Mouse (Mus musculus): ENCODE data around the gene Slc35b1. TPM values are rescaled to one million over a fixed set of nuclear protein-coding genes. Genes with fewer than 3 reads are reported as not detected.

Gene Slc35b1
- total and polyA plus RNA-seq, 3 experiments: 47.0 to 125 (median 75.1) TPM

- peaks cover 6 to 21% of the 10 kb centered on the region in 2 experiments for H3K36me3 ChIP-seq (replicated peaks in 1 of 2; ENCODE audit: control insufficient read depth in 1 of 2, insufficient read depth in 1 of 2, low read length in 1 of 2)
- no peak overlapping the region for H3K27ac ChIP-seq (ENCODE audit: insufficient read depth, low read depth)
- no peaks in the 10 kb centered on the region; a peak in 1 of 4 replicates for H3K4me1 ChIP-seq (ENCODE audit: control insufficient read depth in 1 of 2, insufficient read depth in 2 of 2)
- no peaks in the 10 kb centered on the region for H3K79me2 ChIP-seq (replicated peaks; ENCODE audit: control insufficient read depth, extremely low read depth, insufficient read depth, poor library complexity, severe bottlenecking)
- dilution Hi-C loops (cut with MboI; ENCODE audit: extremely low pct_ligation_motif_present, extremely low pct_unique_long_range_greater_than_20kb, low sequenced_read_pairs): no loop called here
- in situ Hi-C loops (cut with MboI; ENCODE audit: low pct_ligation_motif_present, low pct_unique_long_range_greater_than_20kb, low sequenced_read_pairs): loop anchor here (5.0 to 25.0 kb wide), 2 partner anchors 121 to 266 kb away; partner anchors contain the start of gene Phb
- peaks cover 29% of the 10 kb centered on the region for H3K27me3 ChIP-seq (replicated peaks)
- H3K9me3 ChIP-seq (replicated peaks; ENCODE audit: low read length): no peaks in the 10 kb centered on the region
- DNase-seq (ENCODE audit: extremely low read depth): no peak
- H3K9ac ChIP-seq (ENCODE audit: insufficient read depth, low read depth): no peak overlapping the region
- TF ChIP-seq E2F4 (IDR thresholded peaks at IDR 0.05; ENCODE audit: insufficient replicate concordance, low read depth, low read length) (no peak), ZMIZ1 (IDR thresholded peaks at IDR 0.05; ENCODE audit: low read depth, low read length) (no peak), JUN (IDR thresholded peaks at IDR 0.05; ENCODE audit: insufficient read depth, low read depth, low read length) (no peak), EP300 (IDR thresholded peaks at IDR 0.05; ENCODE audit: low read length) (no peak), RAD21 (IDR thresholded peaks at IDR 0.05; ENCODE audit: low read depth, low read length) (no peak), NELFE (IDR thresholded peaks at IDR 0.05; ENCODE audit: low read depth, low read length) (no peak), NRF1 (IDR thresholded peaks at IDR 0.05; ENCODE audit: low read depth, low read length) (no peak), SIN3A (IDR thresholded peaks at IDR 0.05; ENCODE audit: low read length) (no peak), GABPA (IDR thresholded peaks at IDR 0.05; ENCODE audit: insufficient replicate concordance, low read depth, low read length) (no peak), CHD2 (IDR thresholded peaks at IDR 0.05; ENCODE audit: low read length) (no peak), MAZ (IDR thresholded peaks at IDR 0.05; ENCODE audit: low read depth, low read length) (no peak), JUND (conservative IDR thresholded peaks at IDR 0.05; ENCODE audit: low read depth, low read length) (no peak), POLR2AphosphoS2 (IDR thresholded peaks at IDR 0.05; ENCODE audit: low read depth, low read length) (no peak), RCOR1 (conservative IDR thresholded peaks at IDR 0.05; ENCODE audit: low read depth, low read length) (no peak), MEF2A (IDR thresholded peaks at IDR 0.05; ENCODE audit: borderline replicate concordance, low read depth, low read length) (no peak), USF1 (IDR thresholded peaks at IDR 0.05; ENCODE audit: low read depth, low read length) (no peak), PAX5 (IDR thresholded peaks at IDR 0.05; ENCODE audit: low read length) (no peak), ZC3H11A (IDR thresholded peaks at IDR 0.05; ENCODE audit: low read depth, low read length) (no peak)
- H3K4me2 ChIP-seq (ENCODE audit: insufficient read depth, low read depth, poor library complexity, severe bottlenecking): no peak overlapping the region
- no peak overlapping the region for H3K4me3 ChIP-seq (replicated peaks in 1 of 3; ENCODE audit: low read depth in 2 of 3, low read length in 2 of 3, poor library complexity in 1 of 3)
These were observed 12.1 kb downstream of the Slc35b1 start for GRCm38 (mm10) chr11:95396548-95396947.

GRCm38 (mm10) chr11:95397843-95398835 is 13.6 kb downstream of the Slc35b1 start:
- H3K27me3 ChIP-seq (replicated peaks): peaks cover 40% of the 10 kb centered on the region
- H3K4me2 ChIP-seq (ENCODE audit: insufficient read depth, low read depth, poor library complexity, severe bottlenecking): no peak overlapping the region

More at GRCm38 (mm10) chr11:95397843-95398835, 13.6 kb downstream of the Slc35b1 start:
- peaks cover 0 to 6% of the 10 kb centered on the region in 2 experiments for H3K36me3 ChIP-seq (replicated peaks in 1 of 2; ENCODE audit: control insufficient read depth in 1 of 2, insufficient read depth in 1 of 2, low read length in 1 of 2)
- no peak overlapping the region for H3K9ac ChIP-seq (ENCODE audit: insufficient read depth, low read depth)
- no peaks in the 10 kb centered on the region for H3K79me2 ChIP-seq (replicated peaks; ENCODE audit: control insufficient read depth, extremely low read depth, insufficient read depth, poor library complexity, severe bottlenecking)
- no peak overlapping the region for H3K4me3 ChIP-seq (replicated peaks in 1 of 3; ENCODE audit: low read depth in 2 of 3, low read length in 2 of 3, poor library complexity in 1 of 3)
- no peak for TF ChIP-seq MEF2A (IDR thresholded peaks at IDR 0.05; ENCODE audit: borderline replicate concordance, low read depth, low read length)
- no peak for TF ChIP-seq USF1 (IDR thresholded peaks at IDR 0.05; ENCODE audit: low read depth, low read length)
- TF ChIP-seq HCFC1 (IDR thresholded peaks at IDR 0.05; ENCODE audit: low read depth, low read length): no peak
- no peak for TF ChIP-seq RCOR1 (conservative IDR thresholded peaks at IDR 0.05; ENCODE audit: low read depth, low read length)
- peak; percentile 96 for TF ChIP-seq RAD21 (IDR thresholded peaks at IDR 0.05; ENCODE audit: low read depth, low read length)
- peak; percentile 16; the same call in 1 of the 2 replicates for TF ChIP-seq IRF4 (IDR thresholded peaks at IDR 0.05; ENCODE audit: low read depth, low read length)
- TF ChIP-seq SMC3 (IDR thresholded peaks at IDR 0.05; ENCODE audit: low read depth, low read length): peak; percentile 98
- peak; percentile 59 for TF ChIP-seq ELF1 (IDR thresholded peaks at IDR 0.05; ENCODE audit: low read depth, low read length)
- no peak for TF ChIP-seq NRF1 (IDR thresholded peaks at IDR 0.05; ENCODE audit: low read depth, low read length)
- TF ChIP-seq CTCF (conservative IDR thresholded peaks at IDR 0.05 in 1 of 2, IDR thresholded peaks at IDR 0.05 in 1 of 2; ENCODE audit: low read depth in 2 of 2, low read length in 2 of 2): peak; percentile 99 to 100
- TF ChIP-seq JUND (conservative IDR thresholded peaks at IDR 0.05; ENCODE audit: low read depth, low read length): no peak
- TF ChIP-seq MAZ (IDR thresholded peaks at IDR 0.05; ENCODE audit: low read depth, low read length): 0 out of 2 replicates have a peak, but pooled peaks have one; percentile 40
- TF ChIP-seq ZC3H11A (IDR thresholded peaks at IDR 0.05; ENCODE audit: low read depth, low read length): peak; percentile 84
- peak; percentile 72 for DNase-seq (ENCODE audit: extremely low read depth)
- no peaks in the 10 kb centered on the region for H3K9me3 ChIP-seq (replicated peaks; ENCODE audit: low read length)
- H3K27ac ChIP-seq (ENCODE audit: insufficient read depth, low read depth): no peak overlapping the region
- in situ Hi-C loops (cut with MboI; ENCODE audit: low pct_ligation_motif_present, low pct_unique_long_range_greater_than_20kb, low sequenced_read_pairs): loop anchor here (5.0 to 25.0 kb wide), 2 partner anchors 119 to 264 kb away; partner anchors contain the start of gene Phb
- H3K4me1 ChIP-seq (ENCODE audit: control insufficient read depth in 1 of 2, insufficient read depth in 2 of 2): no peaks in the 10 kb centered on the region
- dilution Hi-C loops (cut with MboI; ENCODE audit: extremely low pct_ligation_motif_present, extremely low pct_unique_long_range_greater_than_20kb, low sequenced_read_pairs): no loop called here

All from CH12.LX (cell line).